Mouse (Mus musculus) myocyte (in vitro differentiated cells): Measurements from ENCODE around the gene Catsperg1.

Experiments
- CEBPB ChIP-seq: IDR thresholded peaks from 2 replicates; pipeline ENCODE4 v1.6.1; 2011; ENCODE audit warnings: mild to moderate bottlenecking, moderate library complexity; ENCODE audit not compliant: poor library complexity, insufficient read depth, severe bottlenecking
- E2F4 ChIP-seq: IDR thresholded peaks from one replicate; pipeline ENCODE4 v1.6.1; 2011; ENCODE audit warnings: mild to moderate bottlenecking, control low read depth, moderate library complexity; ENCODE audit not compliant: insufficient read depth
- MAX ChIP-seq: IDR thresholded peaks from one replicate; pipeline ENCODE4 v1.6.1; 2011; ENCODE audit warnings: low read depth, mild to moderate bottlenecking, control low read depth
- POLR2A ChIP-seq: IDR thresholded peaks from one replicate; pipeline ENCODE4 v1.6.1; 2011; ENCODE audit warnings: low read depth, mild to moderate bottlenecking, control low read depth, moderate library complexity; ENCODE audit not compliant: insufficient read length
- POLR2AphosphoS2 ChIP-seq: IDR thresholded peaks from one replicate; pipeline ENCODE4 v1.6.1; 2011; ENCODE audit warnings: low read depth, control low read depth; ENCODE audit not compliant: insufficient read length
- TCF12 ChIP-seq: IDR thresholded peaks from one replicate; pipeline ENCODE4 v1.6.1; 2011; ENCODE audit warnings: mild to moderate bottlenecking, control low read depth; ENCODE audit not compliant: poor library complexity, insufficient read depth, severe bottlenecking
- USF1 ChIP-seq: IDR thresholded peaks from one replicate; pipeline ENCODE4 v1.6.1; 2011; ENCODE audit warnings: low read depth, mild to moderate bottlenecking, control low read depth, moderate library complexity

GRCm38 (mm10) chr7:29137429-29137828 is 76.4 kb downstream of the Catsperg1 start:
- TF ChIP-seq POLR2AphosphoS2 (no peak), POLR2A (no peak), USF1 (no peak), CEBPB (no peak), MAX (no peak), E2F4 (no peak), TCF12 (no peak)
